Mouse (Mus musculus) cerebellum, adult 9-11 months (tissue): ENCODE results near the gene Olfr145.
A peak's percentile ranks its signal among the peaks of the same experiment; 100 is the strongest.

Experiments
- DNase-seq: peaks from one replicate; pipeline ENCODE4 v3.0.0; 2022

Gene Olfr145

GRCm38 (mm10) chr9:37896661-37897060 lies at the start of gene Olfr145:
Gene Olfr145, plus strand, starts transcription at chr9:37896724.
- no peak for DNase-seq

DNA sequence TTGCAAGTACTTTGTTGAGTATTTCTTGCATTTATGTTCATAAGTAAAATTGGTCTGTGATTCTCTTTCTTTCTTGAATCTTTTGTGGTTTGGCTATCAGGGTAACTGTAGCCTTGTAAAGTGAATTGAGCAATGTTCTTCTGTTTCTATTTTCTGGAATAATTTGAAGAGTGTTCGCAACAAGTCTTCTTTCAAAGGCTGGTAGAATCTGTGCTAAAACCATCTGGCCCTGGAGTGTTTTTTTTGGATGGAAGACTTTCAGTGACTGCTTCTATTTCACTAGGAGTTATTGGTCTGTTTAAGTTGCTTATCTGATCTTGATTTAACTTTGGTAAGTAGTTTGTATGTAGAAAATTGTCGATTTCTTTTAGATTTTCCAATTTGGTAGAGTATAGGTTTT lies 47.3 kb upstream of the Olfr145 start:
- DNase-seq: no peak

DNA sequence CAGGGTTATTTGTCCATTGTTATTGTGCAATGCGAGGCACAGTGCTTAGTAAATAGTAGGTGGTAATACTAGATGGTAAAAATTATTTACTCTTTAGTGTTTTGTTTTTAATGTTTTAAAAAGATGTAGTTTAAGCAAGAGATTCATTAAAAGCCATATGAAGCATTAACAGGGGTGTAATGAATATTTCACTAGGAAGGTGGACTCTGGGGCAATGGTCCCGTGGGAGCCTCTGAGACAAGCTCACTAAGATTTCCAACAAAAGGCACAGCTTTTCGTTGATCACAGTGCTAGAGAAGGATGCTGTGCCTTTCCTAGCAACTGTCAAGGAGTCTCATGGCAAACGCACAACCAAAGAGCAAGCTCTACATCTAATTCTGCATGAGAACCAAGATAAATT lies 42.6 kb upstream of the Olfr145 start, which contains the start of gene Olfr877:
Gene Olfr877 (plus strand): TSS at position 301 of the 400 bp plus-strand sequence.
- no peak for DNase-seq

GRCm38 (mm10) chr9:37863325-37863724 lies 33.2 kb upstream of the Olfr145 start:
- no peak for DNase-seq

- DNase-seq: no peak
These were observed 26.3 kb upstream of the Olfr145 start for GRCm38 (mm10) chr9:37870246-37870645.

DNA sequence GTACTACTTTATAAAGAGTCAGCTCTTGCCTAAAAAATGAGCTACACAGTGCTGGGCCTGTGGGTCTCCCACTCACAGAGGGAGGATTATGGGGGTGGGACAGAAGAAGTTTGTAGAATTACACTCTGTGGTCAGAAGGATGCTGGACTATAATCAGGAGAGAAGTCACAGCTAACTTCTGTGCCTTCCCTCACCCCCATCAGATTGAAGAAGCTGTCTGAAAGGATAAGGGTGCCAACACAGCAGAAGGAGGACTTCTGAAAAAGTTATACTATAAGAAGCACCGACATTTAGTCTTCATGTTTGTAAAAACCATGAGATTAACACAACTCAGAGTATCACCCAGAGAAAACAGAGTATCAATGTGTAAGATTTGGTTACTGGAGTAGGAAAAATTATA lies 25.4 kb upstream of the Olfr145 start:
- no peak for DNase-seq

- DNase-seq: no peak
These were observed 25.0 kb upstream of the Olfr145 start for GRCm38 (mm10) chr9:37871536-37871935.

GRCm38 (mm10) chr9:37890960-37891359 lies 5.6 kb upstream of the Olfr145 start:
- no peak for DNase-seq

- no peak for DNase-seq
These were observed 9.0 kb downstream of the Olfr145 start for GRCm38 (mm10) chr9:37905555-37905954.

DNA sequence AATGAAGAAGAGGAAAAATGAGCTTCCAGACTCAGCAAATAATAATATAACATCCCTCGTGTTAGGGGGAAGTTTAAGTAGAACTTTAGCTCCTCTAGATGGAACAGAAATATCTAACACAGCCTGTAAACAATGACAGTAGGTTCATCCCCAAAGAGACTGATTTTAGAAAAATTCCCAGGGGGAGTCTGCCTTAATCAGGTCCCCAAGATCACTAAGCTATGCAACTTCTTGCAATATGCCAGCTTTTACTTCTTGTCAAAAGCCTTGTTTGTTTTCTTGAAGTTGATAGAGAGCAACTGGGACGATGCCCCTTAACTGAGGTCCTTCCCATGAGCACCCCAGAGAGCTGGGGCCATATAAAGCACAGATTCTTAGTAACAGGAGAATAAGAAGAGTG lies 21.0 kb downstream of the Olfr145 start, which contains the start of gene Olfr878:
Gene Olfr878 (plus strand): TSS at position 301 of the 400 bp plus-strand sequence.
- DNase-seq: no peak

DNA sequence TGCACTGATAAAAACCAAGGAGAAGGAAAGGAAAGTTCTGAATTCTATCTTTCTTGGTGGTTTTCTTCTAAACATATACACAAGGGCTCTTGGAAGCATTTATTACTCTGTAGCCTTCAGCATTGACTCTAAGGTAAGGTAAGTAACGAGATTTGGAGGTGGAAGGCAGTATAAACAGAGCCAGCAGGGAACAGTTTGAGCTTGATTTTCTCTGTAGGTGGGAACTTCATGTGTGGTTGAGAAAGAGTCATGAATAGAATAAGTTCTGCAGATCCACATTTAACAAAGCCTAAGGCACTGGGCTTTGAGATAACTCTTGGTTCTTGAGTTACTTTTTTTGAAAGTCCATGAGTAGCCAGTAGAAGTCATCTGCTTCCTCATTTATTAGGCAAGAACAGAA lies 21.5 kb downstream of the Olfr145 start:
- no peak for DNase-seq

- no peak for DNase-seq
These were observed 27.7 kb downstream of the Olfr145 start for GRCm38 (mm10) chr9:37924194-37924593.

DNA sequence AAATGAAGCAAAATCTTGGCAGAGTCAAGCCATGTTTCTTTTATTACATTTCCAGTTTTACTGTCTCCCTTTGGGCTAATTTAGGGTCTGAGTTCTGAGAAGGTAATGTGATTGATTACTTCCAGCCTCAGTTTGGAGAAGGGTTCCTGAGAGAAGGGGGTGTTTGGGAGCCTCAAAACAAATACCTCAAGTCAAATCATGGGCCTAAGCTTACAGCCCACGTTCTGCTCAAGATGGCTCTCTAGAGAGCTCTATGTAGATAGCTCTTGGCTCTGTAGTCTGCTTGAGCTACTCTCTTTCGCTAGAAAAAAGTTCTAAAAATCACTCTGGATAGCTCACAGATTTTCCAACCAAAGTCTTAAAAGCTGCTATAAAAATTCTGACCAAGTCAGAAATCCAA lies 28.9 kb downstream of the Olfr145 start:
- DNase-seq: no peak

DNA sequence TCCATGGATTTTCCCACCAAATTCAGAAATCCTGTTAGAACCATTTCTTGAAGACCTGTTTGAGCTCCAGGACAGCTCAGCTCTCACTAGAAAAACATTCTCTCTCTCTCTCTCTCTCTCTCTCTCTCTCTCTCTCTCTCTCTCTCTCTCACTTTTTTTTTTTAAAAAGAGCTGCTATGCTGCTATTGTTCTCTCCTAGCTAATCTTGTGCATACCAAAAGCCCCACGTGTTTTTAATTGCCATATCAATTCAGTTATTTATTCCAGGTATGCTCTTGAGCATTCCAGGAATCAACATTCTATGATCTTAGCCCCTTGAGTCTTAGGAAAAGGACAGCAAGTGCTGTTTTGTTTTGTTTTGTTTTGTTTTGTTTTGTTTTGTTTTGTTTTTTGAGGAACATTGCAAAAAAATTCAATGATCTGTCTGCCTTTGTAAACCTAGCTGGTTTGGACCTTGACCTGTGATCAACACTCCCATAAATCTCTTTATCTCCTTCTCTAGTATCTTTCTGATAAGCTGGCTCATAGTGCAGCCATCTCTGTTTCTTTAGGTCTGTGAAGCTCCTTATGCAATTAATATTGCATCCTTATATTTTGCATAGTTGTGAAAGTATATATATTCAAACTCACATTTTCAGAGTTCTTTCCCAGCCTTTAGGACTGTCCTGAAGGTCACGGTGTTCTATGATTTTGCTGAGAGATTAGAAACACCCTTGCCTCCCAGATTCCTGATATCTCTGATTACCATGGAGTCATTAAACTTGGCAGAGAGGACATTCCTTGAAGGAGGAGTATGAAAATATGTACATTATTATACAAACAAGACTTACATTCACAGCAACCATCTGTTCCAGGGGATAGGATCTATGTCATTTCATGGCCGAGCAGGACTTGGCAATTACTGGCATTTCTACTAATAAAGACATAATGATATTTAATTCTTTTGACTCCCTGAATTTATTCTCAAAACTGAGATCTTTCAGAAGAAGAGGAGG lies 29.8 kb downstream of the Olfr145 start:
- DNase-seq: no peak

GRCm38 (mm10) chr9:37932519-37932918 lies 36.0 kb downstream of the Olfr145 start:
- DNase-seq: peak; percentile 17

DNA sequence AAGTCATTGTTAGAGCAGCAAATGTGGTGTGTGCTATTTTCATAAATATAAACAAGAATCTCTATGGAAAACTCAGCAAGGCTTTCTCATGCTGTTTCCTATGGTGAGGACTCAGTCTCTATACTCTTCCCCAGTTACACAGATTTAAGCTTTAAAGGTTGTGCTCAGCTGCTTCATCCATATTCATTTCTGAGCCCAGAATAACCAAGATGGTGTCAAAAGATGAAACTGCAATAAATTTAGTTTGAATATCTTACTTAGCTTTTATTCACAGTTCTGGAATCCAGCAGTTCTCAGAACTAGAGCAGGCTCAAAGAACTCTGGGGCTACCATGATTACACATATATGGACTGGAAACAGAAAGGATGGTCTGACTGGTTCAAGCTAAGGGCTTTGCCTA lies 37.6 kb downstream of the Olfr145 start:
- no peak for DNase-seq

GRCm38 (mm10) chr9:37941167-37941566 lies 44.6 kb downstream of the Olfr145 start:
- no peak for DNase-seq
